Mouse (Mus musculus): Measurements from ENCODE around the gene Olfr551. TPM values are rescaled to one million over a fixed set of nuclear protein-coding genes. Genes with fewer than 3 reads are reported as not detected.

Olfr551 gene
- polyA plus RNA-seq, 1 experiment from 2014 or later, result not detected

- 31% methylated on average over 6 of the region's 6 CpGs for WGBS (ENCODE audit: insufficient replicate concordance)
- no peaks in the 10 kb centered on the region for H3K36me3 ChIP-seq (replicated peaks; ENCODE audit: insufficient read depth, low read length)
- H3K27me3 ChIP-seq (ENCODE audit: insufficient read depth, low read length), result no peaks in the 10 kb centered on the region
- H3K9me3 ChIP-seq (ENCODE audit: low read length), result no peaks in the 10 kb centered on the region
- no peak overlapping the region for H3K9ac ChIP-seq (replicated peaks)
- DNase-seq (no peak), ATAC-seq (no peak)
- H3K4me3 ChIP-seq (ENCODE audit: low read depth, low read length), result no peak overlapping the region
- TF ChIP-seq EP300 (IDR thresholded peaks at IDR 0.05; ENCODE audit: low read depth) (no peak), CTCF (IDR thresholded peaks at IDR 0.05; ENCODE audit: low read depth) (no peak)
- H3K27ac ChIP-seq (ENCODE audit: low read depth), result no peak overlapping the region
- H3K4me2 ChIP-seq (ENCODE audit: low read depth, low read length), result no peak overlapping the region
- H3K4me1 ChIP-seq (ENCODE audit: insufficient read depth), result no peaks in the 10 kb centered on the region
These were observed 15.7 kb downstream of the Olfr551 start for GRCm38 (mm10) chr7:102575998-102576397.

- Histone ChIP-seq H3K36me3 (replicated peaks; ENCODE audit: insufficient read depth, low read length) (no peaks in the 10 kb centered on the region), H3K9me3 (ENCODE audit: low read length) (no peaks in the 10 kb centered on the region), H3K9ac (replicated peaks) (no peak overlapping the region), H3K27me3 (ENCODE audit: insufficient read depth, low read length) (no peaks in the 10 kb centered on the region), H3K4me1 (ENCODE audit: insufficient read depth) (no peaks in the 10 kb centered on the region), H3K27ac (ENCODE audit: low read depth) (no peak overlapping the region), H3K4me2 (ENCODE audit: low read depth, low read length) (no peak overlapping the region), H3K4me3 (ENCODE audit: low read depth, low read length) (no peak overlapping the region)
- WGBS (ENCODE audit: insufficient replicate concordance), result 61% methylated on average over 3 of the region's 3 CpGs
- TF ChIP-seq CTCF (IDR thresholded peaks at IDR 0.05; ENCODE audit: low read depth) (no peak), EP300 (IDR thresholded peaks at IDR 0.05; ENCODE audit: low read depth) (no peak)
- no peak for DNase-seq
- no peak for ATAC-seq
These were observed 18.4 kb downstream of the Olfr551 start for GRCm38 (mm10) chr7:102573174-102573830.

- 82% methylated on average over 8 of the region's 8 CpGs for WGBS (ENCODE audit: insufficient replicate concordance)
- no peak for ATAC-seq
- Histone ChIP-seq H3K4me1 (ENCODE audit: insufficient read depth) (no peaks in the 10 kb centered on the region), H3K27ac (ENCODE audit: low read depth) (no peak within 1 kb of the TSS), H3K4me3 (ENCODE audit: low read depth, low read length) (no peak within 1 kb of the TSS), H3K9ac (replicated peaks) (no peak within 1 kb of the TSS), H3K36me3 (replicated peaks; ENCODE audit: insufficient read depth, low read length) (no peaks in the 10 kb centered on the region), H3K27me3 (ENCODE audit: insufficient read depth, low read length) (no peaks in the 10 kb centered on the region), H3K9me3 (ENCODE audit: low read length) (no peaks in the 10 kb centered on the region), H3K4me2 (ENCODE audit: low read depth, low read length) (no peak within 1 kb of the TSS)
- no peak for TF ChIP-seq EP300 (IDR thresholded peaks at IDR 0.05; ENCODE audit: low read depth)
- no peak for TF ChIP-seq CTCF (IDR thresholded peaks at IDR 0.05; ENCODE audit: low read depth)
- no peak for DNase-seq
These were observed 20.5 kb downstream of the Olfr551 start, which contains the start of gene Olfr550 for GRCm38 (mm10) chr7:102571142-102571541. Gene Olfr550, plus strand, starts transcription at chr7:102571442.

GRCm38 (mm10) chr7:102566219-102566618 lies 25.5 kb downstream of the Olfr551 start:
- H3K27ac ChIP-seq (ENCODE audit: low read depth), result no peak overlapping the region
- DNase-seq (no peak), ATAC-seq (no peak)
- H3K4me3 ChIP-seq (ENCODE audit: low read depth, low read length), result no peak overlapping the region
- peaks cover 13% of the 10 kb centered on the region for H3K36me3 ChIP-seq (replicated peaks; ENCODE audit: insufficient read depth, low read length)
- H3K4me2 ChIP-seq (ENCODE audit: low read depth, low read length), result no peak overlapping the region
- no peaks in the 10 kb centered on the region for H3K27me3 ChIP-seq (ENCODE audit: insufficient read depth, low read length)
- TF ChIP-seq EP300 (IDR thresholded peaks at IDR 0.05; ENCODE audit: low read depth) (no peak), CTCF (IDR thresholded peaks at IDR 0.05; ENCODE audit: low read depth) (peak; percentile 39)
- H3K9me3 ChIP-seq (ENCODE audit: low read length), result no peaks in the 10 kb centered on the region
- H3K4me1 ChIP-seq (ENCODE audit: insufficient read depth), result peaks cover 6% of the 10 kb centered on the region
- 72% methylated on average over 4 of the region's 4 CpGs for WGBS (ENCODE audit: insufficient replicate concordance)
- no peak overlapping the region for H3K9ac ChIP-seq (replicated peaks)

- peak; percentile 100 for ATAC-seq
- H3K4me3 ChIP-seq (ENCODE audit: low read depth, low read length), result peak within 1 kb of the TSS; percentile 66
These were observed 26.4 kb downstream of the Olfr551 start, which contains the start of gene Trim21 for GRCm38 (mm10) chr7:102564999-102565997. Gene Trim21, minus strand, starts transcription at chr7:102565486.

GRCm38 (mm10) chr7:102553279-102553678 lies 38.4 kb downstream of the Olfr551 start:
- Histone ChIP-seq H3K27ac (ENCODE audit: low read depth) (no peak overlapping the region), H3K27me3 (ENCODE audit: insufficient read depth, low read length) (no peaks in the 10 kb centered on the region), H3K9me3 (ENCODE audit: low read length) (no peaks in the 10 kb centered on the region), H3K4me1 (ENCODE audit: insufficient read depth) (no peaks in the 10 kb centered on the region), H3K9ac (replicated peaks) (no peak overlapping the region), H3K4me3 (ENCODE audit: low read depth, low read length) (no peak overlapping the region), H3K36me3 (replicated peaks; ENCODE audit: insufficient read depth, low read length) (no peaks in the 10 kb centered on the region), H3K4me2 (ENCODE audit: low read depth, low read length) (no peak overlapping the region)
- 48% methylated on average over 3 of the region's 3 CpGs for WGBS (ENCODE audit: insufficient replicate concordance)
- TF ChIP-seq EP300 (IDR thresholded peaks at IDR 0.05; ENCODE audit: low read depth) (no peak), CTCF (IDR thresholded peaks at IDR 0.05; ENCODE audit: low read depth) (no peak)
- ATAC-seq, result no peak
- no peak for DNase-seq

More at GRCm38 (mm10) chr7:102564999-102565997, 26.4 kb downstream of the Olfr551 start, which contains the start of gene Trim21:
- H3K4me2 ChIP-seq (ENCODE audit: low read depth, low read length), result peak within 1 kb of the TSS; percentile 79
- H3K9me3 ChIP-seq (ENCODE audit: low read length), result no peaks in the 10 kb centered on the region
- peaks cover 22% of the 10 kb centered on the region for H3K36me3 ChIP-seq (replicated peaks; ENCODE audit: insufficient read depth, low read length)
- peak; percentile 91 for DNase-seq
- H3K27me3 ChIP-seq (ENCODE audit: insufficient read depth, low read length), result no peaks in the 10 kb centered on the region
- H3K4me1 ChIP-seq (ENCODE audit: insufficient read depth), result peaks cover 6% of the 10 kb centered on the region
- TF ChIP-seq EP300 (IDR thresholded peaks at IDR 0.05; ENCODE audit: low read depth) (no peak), CTCF (IDR thresholded peaks at IDR 0.05; ENCODE audit: low read depth) (no peak)
- WGBS (ENCODE audit: insufficient replicate concordance), result 10% methylated on average over 10 of the region's 10 CpGs
- H3K27ac ChIP-seq (ENCODE audit: low read depth), result peak within 1 kb of the TSS; percentile 79
- H3K9ac ChIP-seq (replicated peaks), result peak within 1 kb of the TSS; percentile 71

Measured in liver, postnatal 0 days (tissue).